Mouse (Mus musculus) mesoderm, embryonic 11.5 days (tissue): ENCODE measurements at regions not wholly inside any gene's neighbourhood (a gene's known extent, or its start where the extent isn't known, plus 50 kb on each side); places are given as distances from the start of the nearest gene placed in this dataset.

Experiments used
- DNase-seq: peaks from one replicate; pipeline ENCODE4 v3.0.0-alpha.2; 2012; ENCODE audit warnings: low read depth, low spot score

- no peak for DNase-seq
Measured at GRCm38 (mm10) chr3:138662625-138663024, 79.4 kb upstream of the Tspan5 start.

GRCm38 (mm10) chr3:138668394-138669092, 73.5 kb upstream of the Tspan5 start:
- no peak for DNase-seq

DNA sequence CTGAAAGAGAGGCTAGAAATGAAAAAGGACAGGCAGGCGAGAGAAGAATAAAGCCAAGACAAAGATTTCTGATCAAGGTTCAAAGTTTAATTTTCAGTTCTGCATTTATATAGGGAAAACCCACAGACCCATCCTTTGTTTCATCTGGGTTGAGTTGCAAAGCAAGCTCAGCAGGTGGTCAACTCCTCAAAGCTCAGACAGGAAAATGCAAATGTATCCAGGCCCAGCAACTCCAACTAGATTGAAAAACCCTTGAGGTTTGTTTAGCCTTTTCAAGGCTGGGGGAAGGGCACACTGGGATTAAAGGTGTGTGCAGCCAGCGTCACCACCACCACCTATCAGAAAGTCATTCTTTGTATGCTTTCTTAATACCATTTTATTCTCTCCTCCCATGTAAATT, 66.1 kb upstream of the Tspan5 start:
- no peak for DNase-seq

DNA sequence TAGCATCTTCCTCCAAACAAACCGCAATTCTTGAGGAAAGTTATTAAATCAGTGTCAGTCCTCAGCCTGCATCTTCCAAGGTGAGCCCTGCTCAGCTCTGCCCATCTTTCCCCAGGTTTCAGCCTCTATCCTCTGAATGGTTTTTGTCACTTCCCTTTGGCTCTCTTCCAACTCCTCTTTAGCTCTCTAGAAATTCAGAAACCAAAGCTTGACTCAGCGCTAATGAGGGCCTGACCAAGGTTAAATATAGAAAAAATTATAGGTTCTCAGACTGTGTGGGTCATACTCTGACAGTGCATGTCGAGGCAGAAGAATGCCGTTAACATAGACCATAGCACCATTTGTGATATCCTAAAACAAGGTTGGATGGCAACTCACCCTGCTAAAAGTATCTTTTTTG, 63.6 kb upstream of the Tspan5 start:
- no peak for DNase-seq

- DNase-seq: no peak
Measured at GRCm38 (mm10) chr3:138686636-138687230, 55.3 kb upstream of the Tspan5 start.

DNA sequence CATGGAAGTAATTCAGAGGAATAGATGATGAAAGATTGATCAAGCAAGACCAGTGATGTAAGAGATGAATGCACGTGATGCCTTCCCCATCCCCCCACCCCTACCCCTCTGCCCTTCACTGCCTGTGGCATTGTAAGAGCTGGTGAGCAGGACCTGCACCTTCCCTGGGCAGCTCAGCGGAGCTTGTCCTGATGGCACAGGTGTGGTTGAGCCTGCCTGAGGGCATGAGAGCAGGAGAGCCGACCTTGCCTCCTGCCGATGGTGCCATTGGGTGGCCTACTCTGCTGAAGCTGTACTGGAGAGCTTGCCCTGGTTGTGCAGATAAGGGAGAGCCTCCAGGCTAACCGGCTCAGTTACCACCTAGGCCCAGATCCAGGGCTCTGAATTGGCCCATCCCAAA, 53.4 kb upstream of the Tspan5 start:
- no peak for DNase-seq
